Mouse (Mus musculus): ENCODE results near the gene Atxn7l1. TPM values are rescaled to one million over a fixed set of nuclear protein-coding genes. Genes with fewer than 3 reads are reported as not detected.

Gene Atxn7l1
- polyA plus RNA-seq, 1 experiment from 2014 or later, result 42.0 TPM

- ChIA-PET CTCF (interaction anchor here (1.1 to 3.0 kb wide), 5 partner anchors 15 to 377 kb away, joined by 3 to 12 read pairs (median 5); partner anchors contain the start of gene Twistnb), POLR2A (interaction anchor here (0.6 kb wide), 2 partner anchors 17 to 56 kb away, joined by 3 read pairs; no protein-coding TSS in a partner anchor)
- in situ Hi-C loops (cut with MboI; ENCODE audit: low pct_unique_long_range_greater_than_20kb), result no loop called here
- no peak for DNase-seq (ENCODE audit: low read depth, low spot score)
- H3K27me3 ChIP-seq, result no peaks in the 10 kb centered on the region
- TF ChIP-seq CTCF (IDR thresholded peaks at IDR 0.05), result no peak
- ATAC-seq, result no peak
Measured at GRCm38 (mm10) chr12:33404996-33405395, 257.5 kb downstream of the Atxn7l1 start.

GRCm38 (mm10) chr12:33405398-33406026, 258.0 kb downstream of the Atxn7l1 start:
- DNase-seq (ENCODE audit: low read depth, low spot score) (no peak), ATAC-seq (no peak)
- TF ChIP-seq CTCF (IDR thresholded peaks at IDR 0.05), result no peak
- ChIA-PET CTCF (interaction anchor here (1.1 to 3.0 kb wide), 5 partner anchors 16 to 378 kb away, joined by 3 to 12 read pairs (median 5); partner anchors contain the start of gene Twistnb), POLR2A (interaction anchor here (0.6 kb wide), 1 partner anchor 16 kb away, joined by 3 read pairs; no protein-coding TSS in a partner anchor)
- in situ Hi-C loops (cut with MboI; ENCODE audit: low pct_unique_long_range_greater_than_20kb), result no loop called here
- H3K27me3 ChIP-seq, result no peaks in the 10 kb centered on the region

- in situ Hi-C loops (cut with MboI; ENCODE audit: low pct_unique_long_range_greater_than_20kb), result no loop called here
- peaks cover 31% of the 10 kb centered on the region for H3K27me3 ChIP-seq
- ChIA-PET CTCF (interaction anchor here (0.6 to 1.8 kb wide), 6 partner anchors 11 to 28 kb away, joined by 3 to 6 read pairs (median 4); no protein-coding TSS in a partner anchor), POLR2A (interaction anchor here (0.8 kb wide), 1 partner anchor 18 kb away, joined by 3 read pairs; the partner anchor contains the start of gene Twistnb)
- TF ChIP-seq CTCF (IDR thresholded peaks at IDR 0.05), result peak; percentile 46
- ATAC-seq (no peak), DNase-seq (ENCODE audit: low read depth, low spot score) (no peak)
Measured at GRCm38 (mm10) chr12:33411580-33412151, 264.2 kb downstream of the Atxn7l1 start.

Other genes with a start within 250 kb of the Atxn7l1 start
- 92.5 TPM for gene Sypl, start 193.8 kb upstream of the Atxn7l1 start, polyA plus RNA-seq (2021)
- gene Cdhr3, start 54.8 kb upstream of the Atxn7l1 start, polyA plus RNA-seq (2021), result not detected
- gene Efcab10, start 247.2 kb downstream of the Atxn7l1 start, polyA plus RNA-seq (2021), result not detected